Mouse (Mus musculus) stomach, postnatal 0 days (tissue): ENCODE measurements around the gene Khdc4.

Source experiments
- CTCF ChIP-seq: IDR thresholded peaks from 2 replicates; pipeline ENCODE4 v1.5.1; 2016; ENCODE audit warnings: antibody characterized with exemption, low read depth, mild to moderate bottlenecking, moderate library complexity
- EP300 ChIP-seq: optimal IDR thresholded peaks from 2 replicates; pipeline ENCODE3; 2016; ENCODE audit warnings: antibody characterized with exemption

GRCm38 (mm10) chr3:88713709-88714108 lies 28.1 kb downstream of the Khdc4 start:
- TF ChIP-seq EP300 (no peak), CTCF (no peak)
